Mouse (Mus musculus): ENCODE data around the gene Ovgp1. TPM values are rescaled to one million over a fixed set of nuclear protein-coding genes. Genes with fewer than 3 reads are reported as not detected.
"Not testable (repeated sequence)": the region's sequence is repeated elsewhere in the genome, so short reads cannot be mapped to it uniquely, and the experiment has no call there.

Ovgp1 gene
- polyA plus RNA-seq, 1 experiment from 2014 or later = 0.56 TPM

DNA sequence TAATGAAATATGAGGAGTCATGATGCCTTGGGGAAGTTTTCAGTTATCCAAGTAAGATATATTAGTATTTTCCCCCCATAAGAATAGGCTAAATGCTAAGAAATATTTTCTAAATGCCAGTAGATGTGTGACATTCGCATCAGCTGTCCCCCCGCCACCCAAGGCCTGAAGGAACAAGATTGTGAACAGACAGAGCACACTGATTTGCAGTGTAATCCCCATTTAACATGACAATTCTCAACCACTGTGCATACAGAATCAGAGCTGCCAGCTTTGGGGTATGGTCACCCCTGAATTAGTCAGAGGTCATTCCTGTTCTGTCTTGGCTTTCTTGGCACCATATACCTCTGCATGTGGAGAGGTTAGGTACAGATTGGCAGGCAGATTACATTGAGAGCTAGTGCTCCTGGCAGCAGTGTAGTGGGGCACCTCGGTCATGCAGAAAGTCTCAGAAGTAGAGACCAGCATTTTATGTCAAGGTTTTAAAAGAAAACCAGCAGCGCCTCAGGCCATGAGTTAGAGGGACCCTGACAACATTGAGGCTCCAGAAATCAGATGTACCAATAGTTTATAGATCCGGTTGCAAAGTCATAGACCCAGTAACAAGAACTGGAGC is 1.6 kb upstream of the Ovgp1 start:
- Histone ChIP-seq H3K9me3 (ENCODE audit: control insufficient read depth, low read length) (no peaks in the 10 kb centered on the region), H3K36me3 (ENCODE audit: control insufficient read depth, insufficient read depth, low read length) (peaks cover 15% of the 10 kb centered on the region; the same call in 1 of the 2 replicates), H3K9ac (ENCODE audit: low read length) (no peak overlapping the region), H3K4me3 (ENCODE audit: low read depth, low read length) (no peak overlapping the region), H3K4me2 (replicated peaks; ENCODE audit: low read depth) (no peak overlapping the region), H3K4me1 (replicated peaks; ENCODE audit: control insufficient read depth, insufficient read depth) (no peaks in the 10 kb centered on the region), H3K27ac (replicated peaks) (no peak overlapping the region), H3K27me3 (ENCODE audit: control insufficient read depth, insufficient read depth, low read length) (no peaks in the 10 kb centered on the region)
- TF ChIP-seq EP300 (optimal IDR thresholded peaks at IDR 0.05) (no peak), CTCF (IDR thresholded peaks at IDR 0.05; ENCODE audit: low read depth) (no peak)
- DNase-seq (ENCODE audit: low spot score) = no peak
- no peak for ATAC-seq (ENCODE audit: low FRiP score, low TSS enrichment)
- 82% methylated on average over 5 of the region's 5 CpGs for WGBS

DNA sequence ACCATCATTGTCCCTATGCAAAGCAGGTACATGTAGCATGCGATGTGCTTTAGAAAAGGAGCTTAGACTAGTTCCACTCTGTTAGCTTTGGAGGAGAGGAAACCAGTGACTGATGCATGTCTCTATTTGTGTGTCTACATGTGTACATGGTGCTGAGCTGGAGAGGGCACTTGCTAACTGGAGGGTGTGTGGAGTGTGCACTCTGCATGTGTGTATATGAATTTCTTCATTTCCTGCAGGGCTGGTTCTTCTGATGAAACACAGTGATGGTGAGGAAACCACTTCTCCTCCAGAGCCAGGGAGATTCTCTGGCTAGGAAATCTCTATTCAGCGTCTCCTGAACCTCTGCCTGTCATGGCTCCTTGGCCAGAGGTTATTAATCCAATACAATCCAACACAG is 663 bp downstream of the Ovgp1 start:
- no peak overlapping the region for H3K27ac ChIP-seq (replicated peaks)
- no peak overlapping the region for H3K4me2 ChIP-seq (replicated peaks; ENCODE audit: low read depth)
- no peak overlapping the region for H3K4me3 ChIP-seq (ENCODE audit: low read depth, low read length)
- no peaks in the 10 kb centered on the region for H3K27me3 ChIP-seq (ENCODE audit: control insufficient read depth, insufficient read depth, low read length)
- 0 out of 2 replicates have a peak, but pooled peaks cover under 1% of the 10 kb centered on the region for H3K36me3 ChIP-seq (ENCODE audit: control insufficient read depth, insufficient read depth, low read length)
- no peak for TF ChIP-seq EP300 (optimal IDR thresholded peaks at IDR 0.05)
- H3K9ac ChIP-seq (ENCODE audit: low read length) = no peak overlapping the region
- 79% methylated on average over 2 of the region's 2 CpGs for WGBS
- no peaks in the 10 kb centered on the region for H3K9me3 ChIP-seq (ENCODE audit: control insufficient read depth, low read length)
- ATAC-seq (ENCODE audit: low FRiP score, low TSS enrichment) (no peak), DNase-seq (ENCODE audit: low spot score) (no peak)
- H3K4me1 ChIP-seq (replicated peaks; ENCODE audit: control insufficient read depth, insufficient read depth) = no peaks in the 10 kb centered on the region

DNA sequence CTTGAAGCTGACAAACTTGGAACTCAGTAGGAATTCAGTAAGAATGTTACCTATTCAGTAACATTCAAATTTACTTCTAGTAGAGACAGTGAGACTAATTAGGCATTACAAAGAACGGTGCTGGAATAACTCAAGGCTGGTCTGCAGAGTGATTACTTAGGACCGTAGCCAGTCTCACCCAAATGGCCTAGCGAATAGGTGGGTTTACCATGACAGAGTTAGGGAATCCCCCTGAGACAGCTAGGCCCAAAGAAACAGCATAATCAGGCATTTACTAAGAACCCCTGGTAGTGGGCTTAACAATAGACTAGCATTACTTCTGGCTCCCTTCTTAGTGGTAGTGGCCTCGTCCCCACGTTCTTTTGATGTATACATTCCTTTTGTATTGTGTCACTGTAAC is 16.1 kb downstream of the Ovgp1 start:
- 53% methylated on average over 5 of the region's 5 CpGs for WGBS
- H3K9ac ChIP-seq (ENCODE audit: low read length); ATAC-seq (ENCODE audit: low FRiP score, low TSS enrichment); H3K9me3 ChIP-seq (ENCODE audit: control insufficient read depth, low read length); H3K27me3 ChIP-seq (ENCODE audit: control insufficient read depth, insufficient read depth, low read length); H3K4me3 ChIP-seq (ENCODE audit: low read depth, low read length); DNase-seq (ENCODE audit: low spot score); H3K4me2 ChIP-seq (replicated peaks; ENCODE audit: low read depth); H3K36me3 ChIP-seq (ENCODE audit: control insufficient read depth, insufficient read depth, low read length); H3K4me1 ChIP-seq (replicated peaks; ENCODE audit: control insufficient read depth, insufficient read depth); H3K27ac ChIP-seq (replicated peaks): not testable (repeated sequence)

DNA sequence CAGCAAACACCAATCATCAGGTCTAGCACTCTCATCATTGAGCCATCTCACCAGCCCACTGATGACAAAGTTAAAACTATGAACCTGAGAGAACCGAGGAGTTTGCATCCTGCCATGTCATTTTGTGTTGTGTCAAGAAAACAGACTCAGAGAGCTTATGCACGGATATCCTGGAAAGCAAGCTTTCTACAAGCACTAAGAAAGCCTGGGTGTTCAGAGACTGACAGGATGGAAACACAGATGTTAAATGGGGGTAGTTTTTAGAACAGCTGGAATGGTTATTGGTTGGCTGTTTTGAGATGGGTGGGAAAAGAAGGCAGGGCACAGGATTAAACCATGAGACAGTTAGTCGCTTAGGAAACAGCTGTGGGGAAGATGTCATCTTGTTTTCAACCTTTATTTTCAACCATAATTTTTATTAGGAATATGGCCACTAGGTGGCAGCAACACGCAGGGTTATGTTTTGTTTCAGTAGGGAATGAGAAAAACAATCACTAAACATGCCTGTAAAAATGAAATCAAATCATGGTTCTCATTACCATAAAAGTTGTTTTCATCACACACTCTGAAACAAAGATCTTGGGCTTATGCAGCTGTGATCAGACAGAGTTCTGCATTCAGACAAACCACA is 18.3 kb downstream of the Ovgp1 start:
- no peak overlapping the region for H3K4me3 ChIP-seq (ENCODE audit: low read depth, low read length)
- peak; percentile 42 for DNase-seq (ENCODE audit: low spot score)

DNA sequence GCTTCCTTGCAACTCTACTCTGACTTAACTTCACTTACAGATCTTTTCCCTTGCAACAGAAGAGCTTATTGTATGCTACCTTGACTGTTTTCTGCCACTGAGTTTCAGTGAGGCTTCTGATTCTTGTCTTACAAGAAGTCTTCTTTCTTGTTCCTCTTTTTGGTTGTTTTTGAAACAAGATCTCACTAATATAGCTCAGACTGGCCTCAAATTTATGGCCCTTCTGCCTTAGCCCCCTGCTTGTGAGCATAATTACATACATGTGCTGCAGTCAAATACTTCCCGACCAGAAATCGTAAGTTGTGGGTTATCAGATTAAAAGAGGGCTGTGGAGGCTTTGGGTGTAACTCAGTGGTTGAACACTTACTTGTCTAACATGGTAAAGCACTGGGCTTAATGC is 21.2 kb downstream of the Ovgp1 start:
- no peaks in the 10 kb centered on the region for H3K36me3 ChIP-seq (ENCODE audit: control insufficient read depth, insufficient read depth, low read length)
- no peaks in the 10 kb centered on the region for H3K9me3 ChIP-seq (ENCODE audit: control insufficient read depth, low read length)
- no peak overlapping the region for H3K4me3 ChIP-seq (ENCODE audit: low read depth, low read length)
- ATAC-seq (ENCODE audit: low FRiP score, low TSS enrichment) (no peak), DNase-seq (ENCODE audit: low spot score) (no peak)
- no peak for TF ChIP-seq CTCF (IDR thresholded peaks at IDR 0.05; ENCODE audit: low read depth)
- TF ChIP-seq EP300 (optimal IDR thresholded peaks at IDR 0.05) = no peak
- no peaks in the 10 kb centered on the region for H3K4me1 ChIP-seq (replicated peaks; ENCODE audit: control insufficient read depth, insufficient read depth)
- WGBS = 50% methylated on average over 2 of the region's 2 CpGs
- no peaks in the 10 kb centered on the region for H3K27me3 ChIP-seq (ENCODE audit: control insufficient read depth, insufficient read depth, low read length)
- no peak overlapping the region for H3K9ac ChIP-seq (ENCODE audit: low read length)
- H3K27ac ChIP-seq (replicated peaks) = no peak overlapping the region
- H3K4me2 ChIP-seq (replicated peaks; ENCODE audit: low read depth) = no peak overlapping the region

More for the DNA sequence above, 18.3 kb downstream of the Ovgp1 start:
- no peak overlapping the region for H3K4me2 ChIP-seq (replicated peaks; ENCODE audit: low read depth)
- H3K27me3 ChIP-seq (ENCODE audit: control insufficient read depth, insufficient read depth, low read length) = no peaks in the 10 kb centered on the region
- H3K9me3 ChIP-seq (ENCODE audit: control insufficient read depth, low read length) = no peaks in the 10 kb centered on the region
- TF ChIP-seq CTCF (IDR thresholded peaks at IDR 0.05; ENCODE audit: low read depth) (peak; percentile 84), EP300 (optimal IDR thresholded peaks at IDR 0.05) (no peak)
- no peaks in the 10 kb centered on the region for H3K36me3 ChIP-seq (ENCODE audit: control insufficient read depth, insufficient read depth, low read length)
- no peaks in the 10 kb centered on the region for H3K4me1 ChIP-seq (replicated peaks; ENCODE audit: control insufficient read depth, insufficient read depth)
- no peak overlapping the region for H3K9ac ChIP-seq (ENCODE audit: low read length)
- ATAC-seq (ENCODE audit: low FRiP score, low TSS enrichment) = no peak
- 26% methylated on average over 4 of the region's 4 CpGs for WGBS
- H3K27ac ChIP-seq (replicated peaks) = no peak overlapping the region

DNA sequence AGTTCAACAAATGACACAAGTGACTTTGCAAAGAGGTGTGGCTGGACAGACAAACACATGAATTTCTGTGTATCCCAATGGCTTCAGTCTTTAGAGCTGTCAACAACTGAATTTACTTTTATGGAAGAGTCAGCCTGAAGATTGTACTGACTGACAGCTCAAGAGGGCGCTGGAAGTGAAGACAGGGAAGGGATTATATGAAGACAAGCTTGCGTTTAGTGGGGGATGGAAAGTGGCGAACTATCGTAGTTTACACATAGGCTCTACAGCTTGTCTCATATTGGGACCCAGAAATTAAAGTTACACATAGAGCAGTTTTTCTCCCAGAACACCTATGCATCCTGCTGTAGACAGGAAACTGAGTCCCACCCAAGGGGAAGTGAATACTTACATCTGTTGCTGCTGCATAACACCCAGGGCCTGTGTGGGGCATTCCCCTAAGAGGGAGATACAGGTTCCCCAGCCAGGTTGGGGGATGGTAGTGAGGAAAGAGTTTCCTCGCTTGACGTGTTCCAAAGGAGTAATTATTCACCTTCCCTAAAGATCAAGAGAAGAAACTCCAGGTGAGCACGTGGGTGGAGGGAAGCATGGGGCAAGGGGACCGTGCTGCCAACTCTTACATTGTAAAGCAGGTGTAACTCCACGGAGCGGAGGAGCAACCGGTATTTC is 27.3 kb downstream of the Ovgp1 start:
- ATAC-seq (ENCODE audit: low FRiP score, low TSS enrichment) (no peak), DNase-seq (ENCODE audit: low spot score) (no peak)
- no peaks in the 10 kb centered on the region for H3K9me3 ChIP-seq (ENCODE audit: control insufficient read depth, low read length)
- H3K36me3 ChIP-seq (ENCODE audit: control insufficient read depth, insufficient read depth, low read length) = no peaks in the 10 kb centered on the region
- H3K27me3 ChIP-seq (ENCODE audit: control insufficient read depth, insufficient read depth, low read length) = no peaks in the 10 kb centered on the region
- TF ChIP-seq EP300 (optimal IDR thresholded peaks at IDR 0.05) (no peak), CTCF (IDR thresholded peaks at IDR 0.05; ENCODE audit: low read depth) (no peak)
- H3K4me2 ChIP-seq (replicated peaks; ENCODE audit: low read depth) = no peak overlapping the region; the same call in 1 of the 2 replicates
- WGBS = 19% methylated on average over 11 of the region's 11 CpGs
- no peak overlapping the region for H3K4me3 ChIP-seq (ENCODE audit: low read depth, low read length)
- no peaks in the 10 kb centered on the region; the same call in 1 of the 2 replicates for H3K4me1 ChIP-seq (replicated peaks; ENCODE audit: control insufficient read depth, insufficient read depth)
- H3K9ac ChIP-seq (ENCODE audit: low read length) = no peak overlapping the region
- H3K27ac ChIP-seq (replicated peaks) = no peak overlapping the region
